Comparison of ENCODE assay signal across 26 mouse cellular contexts in the genomic region with DNA sequence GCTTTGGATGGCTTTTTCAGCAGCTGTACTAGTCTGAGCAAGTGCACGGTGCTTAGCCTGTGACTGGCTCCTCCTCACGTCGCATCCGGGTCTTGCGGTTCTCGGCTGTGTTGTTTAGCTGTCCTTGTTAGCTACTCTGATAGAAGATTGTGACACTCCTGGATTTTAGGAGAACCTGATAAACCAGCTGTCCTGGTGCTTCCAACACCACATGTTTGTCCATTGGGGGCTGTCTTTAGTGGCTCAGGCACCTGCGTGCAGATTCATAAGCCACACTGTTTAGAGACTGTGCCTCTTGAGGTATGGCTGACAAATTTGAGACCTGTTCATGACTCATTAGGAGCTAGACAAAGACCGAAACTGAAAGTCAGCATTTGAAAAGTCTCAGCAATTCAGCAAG. TPM values are rescaled to one million over a fixed set of nuclear protein-coding genes. Genes with fewer than 3 reads are reported as not detected.
A peak's percentile ranks its signal among the peaks of the same experiment; 100 is the strongest.
DNase-seq lines count a peak whose midpoint lies in the region; ATAC-seq and TF ChIP-seq lines count a peak whose summit lies in the region.
"Had no signal": no experiment of that assay in that cellular context is flagged by ENCODE, and none has a peak within 500 bp of the region (broad histone marks: within the 10 kb centered on the region; RNA-seq: fewer than 3 reads in every experiment).

No protein-coding gene starts in this region.

- no peak for TF ChIP-seq RAD21 in CH12.LX (IDR thresholded peaks at IDR 0.05; ENCODE audit: low read depth, low read length)

- no peak overlapping the region for H3K4me3 ChIP-seq in CH12.LX (replicated peaks in 1 of 3; ENCODE audit: low read depth in 2 of 3, low read length in 2 of 3, poor library complexity in 1 of 3)
- H3K4me3 ChIP-seq: gastrocnemius, adult 2 months; hindbrain, embryonic 10.5 days; limb, embryonic 10.5 days; midbrain, embryonic 15.5 days had no signal

- peak overlapping the region; percentile 3; the same call in 1 of the 2 replicates for H3K9ac ChIP-seq in CH12.LX (ENCODE audit: insufficient read depth, low read depth)
- H3K9ac ChIP-seq: midbrain, embryonic 15.5 days had no signal

- peak overlapping the region; percentile 85 for H3K4me2 ChIP-seq in CH12.LX (ENCODE audit: insufficient read depth, low read depth, poor library complexity, severe bottlenecking)
- H3K4me2 ChIP-seq: heart, embryonic 11.5 days; midbrain, embryonic 15.5 days had no signal

- ATAC-seq in inflammation-experienced regulatory T-cells, adult 6 months, result peak; percentile 83
- ATAC-seq: forebrain, embryonic 14.5 days; lung, postnatal 0 days; midbrain, embryonic 15.5 days had no signal

- H3K36me3 ChIP-seq in CH12.LX (replicated peaks in 1 of 2; ENCODE audit: control insufficient read depth in 1 of 2, insufficient read depth in 1 of 2, low read length in 1 of 2), result no peaks in the 10 kb centered on the region
- H3K36me3 ChIP-seq: hindbrain, embryonic 10.5 days; limb, embryonic 10.5 days; midbrain, embryonic 15.5 days had no signal

- peaks cover 3% of the 10 kb centered on the region for H3K9me3 ChIP-seq in CH12.LX (replicated peaks; ENCODE audit: low read length)
- H3K9me3 ChIP-seq: limb, embryonic 10.5 days; midbrain, embryonic 15.5 days had no signal

- dilution Hi-C loops in CH12.LX (cut with MboI; ENCODE audit: extremely low pct_ligation_motif_present, extremely low pct_unique_long_range_greater_than_20kb, low sequenced_read_pairs), result no loop called here

- in situ Hi-C loops in CH12.LX (cut with MboI; ENCODE audit: low pct_ligation_motif_present, low pct_unique_long_range_greater_than_20kb, low sequenced_read_pairs), result no loop called here

- peak; percentile 41 for TF ChIP-seq POLR2A in CH12.LX (IDR thresholded peaks at IDR 0.05; ENCODE audit: low read depth, low read length)

- peak overlapping the region; percentile 89 for H3K27ac ChIP-seq in CH12.LX (ENCODE audit: insufficient read depth, low read depth)
- H3K27ac ChIP-seq: gastrocnemius, adult 2 months; hindbrain, embryonic 10.5 days; limb, embryonic 10.5 days; midbrain, embryonic 15.5 days had no signal

- TF ChIP-seq CTCF in CH12.LX (conservative IDR thresholded peaks at IDR 0.05 in 1 of 2, IDR thresholded peaks at IDR 0.05 in 1 of 2; ENCODE audit: low read depth in 2 of 2, low read length in 2 of 2), result no peak

- H3K4me1 ChIP-seq in CH12.LX (ENCODE audit: control insufficient read depth in 1 of 2, insufficient read depth in 2 of 2), result peaks cover 3 to 13% of the 10 kb centered on the region in 2 experiments; a peak in 3 of 4 replicates
- H3K4me1 ChIP-seq: hindbrain, embryonic 10.5 days; limb, embryonic 10.5 days; midbrain, embryonic 15.5 days had no signal

- H3K27me3 ChIP-seq in CH12.LX (replicated peaks), result no peaks in the 10 kb centered on the region
- H3K27me3 ChIP-seq: midbrain, embryonic 15.5 days had no signal

- H3K79me2 ChIP-seq in CH12.LX (replicated peaks; ENCODE audit: control insufficient read depth, extremely low read depth, insufficient read depth, poor library complexity, severe bottlenecking), result no peaks in the 10 kb centered on the region

- DNase-seq in lung, adult 18-20 months, result peak; percentile 5 to 14
- no peak for DNase-seq in lung, postnatal 4 days
- peak; percentile 71 for DNase-seq in CH12.LX (ENCODE audit: extremely low read depth)
- DNase-seq in urinary bladder, postnatal 25 days (ENCODE audit: low spot score), result peak; percentile 34
- no peak for DNase-seq in layer of hippocampus, adult 8-10 months (ENCODE audit: low spot score in 2 of 2)
- DNase-seq in gastrocnemius, adult 8-10 months (ENCODE audit: low spot score in 2 of 2), result no peak
- DNase-seq in kidney, postnatal 10 days, result no peak
- DNase-seq: adrenal gland, postnatal 36 days; cerebellum, adult 9-10 months; gastrocnemius, adult 2 months; kidney, adult 18-20 months; liver; thymus, postnatal 36 days had no signal

- peak; percentile 88 for TF ChIP-seq EP300 in CH12.LX (IDR thresholded peaks at IDR 0.05; ENCODE audit: low read length)

TF ChIP-seq in CH12.LX, 34 proteins besides CTCF, POLR2A, EP300 and RAD21:
- TF ChIP-seq JUND (conservative IDR thresholded peaks at IDR 0.05; ENCODE audit: low read depth, low read length) (peak; percentile 70; the same call in 1 of the 2 replicates), ELF1 (IDR thresholded peaks at IDR 0.05; ENCODE audit: low read depth, low read length) (peak; percentile 53; the same call in 1 of the 2 replicates), ETS1 (conservative IDR thresholded peaks at IDR 0.05; ENCODE audit: low read depth, low read length) (peak; percentile 84), SIN3A (IDR thresholded peaks at IDR 0.05; ENCODE audit: low read length) (peak; percentile 82), NRF1 (IDR thresholded peaks at IDR 0.05; ENCODE audit: low read depth, low read length) (no peak), HCFC1 (IDR thresholded peaks at IDR 0.05; ENCODE audit: low read depth, low read length) (no peak), MYC (IDR thresholded peaks at IDR 0.05; ENCODE audit: low read depth, low read length) (peak; percentile 79), CHD1 (IDR thresholded peaks at IDR 0.05; ENCODE audit: low read depth, low read length) (no peak), MEF2A (IDR thresholded peaks at IDR 0.05; ENCODE audit: borderline replicate concordance, low read depth, low read length) (peak; percentile 21; the same call in 1 of the 2 replicates), TBP (conservative IDR thresholded peaks at IDR 0.05; ENCODE audit: low read depth, low read length) (peak; percentile 51; the same call in 1 of the 2 replicates), TCF12 (IDR thresholded peaks at IDR 0.05; ENCODE audit: low read depth, low read length) (peak; percentile 61; the same call in 1 of the 2 replicates), MAFK (IDR thresholded peaks at IDR 0.05; ENCODE audit: insufficient replicate concordance, low read length) (peak; percentile 74; the same call in 1 of the 2 replicates), MAX (IDR thresholded peaks at IDR 0.05; ENCODE audit: low read length) (peak; percentile 62), ZC3H11A (IDR thresholded peaks at IDR 0.05; ENCODE audit: low read depth, low read length) (no peak), NELFE (IDR thresholded peaks at IDR 0.05; ENCODE audit: low read depth, low read length) (peak; percentile 46; the same call in 1 of the 2 replicates), BHLHE40 (IDR thresholded peaks at IDR 0.05; ENCODE audit: low read depth, low read length) (peak; percentile 74), JUN (IDR thresholded peaks at IDR 0.05; ENCODE audit: insufficient read depth, low read depth, low read length) (peak; percentile 51; the same call in 1 of the 2 replicates), MXI1 (IDR thresholded peaks at IDR 0.05; ENCODE audit: low read depth, low read length) (peak; percentile 75; the same call in 1 of the 2 replicates), IRF4 (IDR thresholded peaks at IDR 0.05; ENCODE audit: low read depth, low read length) (peak; percentile 93), KAT2A (IDR thresholded peaks at IDR 0.05; ENCODE audit: insufficient replicate concordance, low read length) (no peak)
TF ChIP-seq in CH12.LX: peak in this region for 15.

RNA-seq across cellular contexts. Expression of gene Esm1, which starts 26.1 kb away (rescaled TPM):
- total RNA-seq in CH12.LX (2012; rRNA removed) (0.13 TPM in 1 of 2 replicates, not detected in the other), CH12.LX (2014; rRNA removed) (not detected in 2 replicates)
- polyA plus RNA-seq in CH12.LX (2012; ENCODE audit: insufficient read length, low read depth), result not detected in 2 replicates
- 1 to 10 TPM in 1 of 3 experiments, under 1 TPM in 2; 0.27 to 4.4 (median 0.63) TPM for polyA plus RNA-seq in inflammation-experienced regulatory T-cells, adult 6 months (2017; shearing (Covaris generic))
- total RNA-seq in layer of hippocampus, adult 8-10 months (2022), result under 1 TPM in 2 of 4 experiments, not detected in 2; 0.20 to 0.21 TPM
- under 1 TPM in 3 of 4 experiments, not detected in 1; 0.29 to 0.49 (median 0.43) TPM for total RNA-seq in gastrocnemius, adult 8-10 months (2022)
- total RNA-seq: granulocyte monocyte progenitor cell, adult 5-6 weeks had no signal

RNA-seq across cellular contexts. Expression of gene Gzmk, which starts 42.4 kb away (rescaled TPM):
- total RNA-seq in CH12.LX (2012; rRNA removed), result not detected in 2 replicates
- total RNA-seq in CH12.LX (2014; rRNA removed), result not detected in 2 replicates
- polyA plus RNA-seq in CH12.LX (2012; ENCODE audit: insufficient read length, low read depth), result not detected in 2 replicates
- 100 to 1,000 TPM in 1 of 3 experiments, 1 to 10 TPM in 2; 1.0 to 254 (median 2.3) TPM for polyA plus RNA-seq in inflammation-experienced regulatory T-cells, adult 6 months (2017; shearing (Covaris generic))
- total RNA-seq in layer of hippocampus, adult 8-10 months (2022), result under 1 TPM in 3 of 4 experiments, not detected in 1; 0.25 to 0.43 (median 0.38) TPM
- not detected for total RNA-seq in gastrocnemius, adult 8-10 months (2022)
- total RNA-seq: adrenal gland, postnatal 36 days; gastrocnemius, adult 2 months; granulocyte monocyte progenitor cell, adult 5-6 weeks; megakaryocyte, adult 5-6 weeks had no signal
- polyA plus RNA-seq: forebrain, embryonic 14.5 days; heart, embryonic 11.5 days; heart, postnatal 0 days; hindbrain, embryonic 10.5 days; kidney, embryonic 16.5 days; limb, embryonic 10.5 days; liver, embryonic 16.5 days; lung, postnatal 0 days; midbrain, embryonic 15.5 days; neural tube, embryonic 14.5 days had no signal

Comparison
In these comparisons a context has a peak if more than half of its experiments do, and no peak if none do; other contexts are left out.
1. DNase-seq: peak in lung, adult 18-20 months (2 of 2), CH12.LX (single experiment) and urinary bladder, postnatal 25 days (single experiment); none in lung, postnatal 4 days (0 of 2), layer of hippocampus, adult 8-10 months (0 of 2), gastrocnemius, adult 8-10 months (0 of 2) and kidney, postnatal 10 days (single experiment).